Comparison of ENCODE assay signal across 26 mouse cellular contexts in genomic region chr19:18979996-18980395, GRCm38 (mm10).
"Had no signal": no experiment of that assay in that cellular context is flagged by ENCODE, and none has a peak within 500 bp of the region (broad histone marks: within the 10 kb centered on the region; RNA-seq: fewer than 3 reads in every experiment).

No protein-coding gene starts in this region.

- H3K9me3 ChIP-seq: heart, embryonic 10.5 days; heart, embryonic 12.5 days; hindbrain, embryonic 10.5 days; hindbrain, embryonic 13.5 days; hindbrain, embryonic 15.5 days; intestine, embryonic 15.5 days; limb, embryonic 10.5 days; limb, embryonic 12.5 days; liver, embryonic 13.5 days had no signal

- ATAC-seq: inflammation-experienced regulatory T-cells, adult 6 months; intestine, embryonic 15.5 days; intestine, postnatal 0 days had no signal

- H3K36me3 ChIP-seq: heart, embryonic 10.5 days; heart, embryonic 12.5 days; hindbrain, embryonic 10.5 days; hindbrain, embryonic 15.5 days; intestine, embryonic 15.5 days; limb, embryonic 10.5 days; limb, embryonic 12.5 days; liver, embryonic 13.5 days had no signal

- H3K4me2 ChIP-seq: heart, embryonic 12.5 days; hindbrain, embryonic 13.5 days; hindbrain, embryonic 15.5 days; intestine, embryonic 15.5 days; limb, embryonic 12.5 days; liver, embryonic 11.5 days; liver, embryonic 13.5 days had no signal

- H3K9ac ChIP-seq: heart, embryonic 12.5 days; hindbrain, embryonic 13.5 days; hindbrain, embryonic 15.5 days; intestine, embryonic 15.5 days; limb, embryonic 12.5 days; liver, embryonic 13.5 days had no signal

- H3K4me3 ChIP-seq: gastrocnemius, adult 2 months; heart, embryonic 10.5 days; heart, embryonic 12.5 days; hindbrain, embryonic 10.5 days; hindbrain, embryonic 13.5 days; hindbrain, embryonic 15.5 days; intestine, embryonic 15.5 days; layer of hippocampus, adult 2 months; left cerebral cortex, adult 2 months; limb, embryonic 10.5 days; limb, embryonic 12.5 days; liver, embryonic 13.5 days had no signal

- H3K27ac ChIP-seq: gastrocnemius, adult 2 months; heart, embryonic 10.5 days; hindbrain, embryonic 10.5 days; hindbrain, embryonic 13.5 days; hindbrain, embryonic 15.5 days; intestine, embryonic 15.5 days; layer of hippocampus, adult 2 months; left cerebral cortex, adult 2 months; limb, embryonic 10.5 days; limb, embryonic 12.5 days; liver, embryonic 13.5 days had no signal

- H3K27me3 ChIP-seq: heart, embryonic 12.5 days; hindbrain, embryonic 13.5 days; hindbrain, embryonic 15.5 days; intestine, embryonic 15.5 days; limb, embryonic 12.5 days; liver, embryonic 13.5 days had no signal

- H3K4me1 ChIP-seq: heart, embryonic 10.5 days; heart, embryonic 12.5 days; hindbrain, embryonic 10.5 days; hindbrain, embryonic 15.5 days; intestine, embryonic 15.5 days; limb, embryonic 12.5 days; liver, embryonic 13.5 days had no signal

- DNase-seq: gastrocnemius, adult 2 months; gastrocnemius, postnatal 10 days; gastrocnemius, postnatal 25 days; heart, adult 18-20 months; heart, postnatal 10 days; heart, postnatal 4 days; kidney, adult 18-20 months; kidney, adult 8-10 months; kidney, postnatal 10 days; kidney, postnatal 25 days; kidney, postnatal 4 days; liver; liver, embryonic 13.5 days had no signal
